Mouse (Mus musculus): Measurements from ENCODE around the gene Rab2b. TPM values are rescaled to one million over a fixed set of nuclear protein-coding genes. Genes with fewer than 3 reads are reported as not detected.
A peak's percentile ranks its signal among the peaks of the same experiment; 100 is the strongest.
"Not testable (repeated sequence)": the region's sequence is repeated elsewhere in the genome, so short reads cannot be mapped to it uniquely, and the experiment has no call there.

Gene Rab2b
- polyA plus RNA-seq, 1 experiment = 23.2 TPM

- Histone ChIP-seq H3K36me3 (ENCODE audit: control insufficient read depth, insufficient read depth, low read length, poor library complexity, severe bottlenecking) (no peaks in the 10 kb centered on the region), H3K4me3 (ENCODE audit: low read depth, low read length) (no peak overlapping the region), H3K27ac (ENCODE audit: insufficient read depth, low read length) (no peak overlapping the region), H3K27me3 (ENCODE audit: control insufficient read depth, insufficient read depth, low read length, poor library complexity, severe bottlenecking) (no peaks in the 10 kb centered on the region), H3K4me1 (ENCODE audit: control insufficient read depth, insufficient read depth, low read length) (no peaks in the 10 kb centered on the region), H3K9me3 (replicated peaks; ENCODE audit: control insufficient read depth, insufficient read depth, low read length, poor library complexity, severe bottlenecking) (no peaks in the 10 kb centered on the region), H3K9ac (ENCODE audit: low read depth, poor library complexity, severe bottlenecking) (no peak overlapping the region)
- no peak for TF ChIP-seq POLR2A (IDR thresholded peaks at IDR 0.05; ENCODE audit: insufficient read depth, low read length)
Observed at GRCm38 (mm10) chr14:52310906-52311305, 31.6 kb upstream of the Rab2b start.

- peak; percentile 18 for TF ChIP-seq CTCF (IDR thresholded peaks at IDR 0.05; ENCODE audit: low read depth, low read length)
- H3K4me3 ChIP-seq (ENCODE audit: low read depth, low read length); H3K27ac ChIP-seq (ENCODE audit: insufficient read depth, low read length); H3K36me3 ChIP-seq (ENCODE audit: control insufficient read depth, insufficient read depth, low read length, poor library complexity, severe bottlenecking); H3K9ac ChIP-seq (ENCODE audit: low read depth, poor library complexity, severe bottlenecking); H3K4me1 ChIP-seq (ENCODE audit: control insufficient read depth, insufficient read depth, low read length); H3K27me3 ChIP-seq (ENCODE audit: control insufficient read depth, insufficient read depth, low read length, poor library complexity, severe bottlenecking); H3K9me3 ChIP-seq (replicated peaks; ENCODE audit: control insufficient read depth, insufficient read depth, low read length, poor library complexity, severe bottlenecking): not testable (repeated sequence)
Observed at GRCm38 (mm10) chr14:52310343-52310742, 31.0 kb upstream of the Rab2b start.

GRCm38 (mm10) chr14:52306100-52306499 is 26.8 kb upstream of the Rab2b start:
- TF ChIP-seq EP300 (IDR thresholded peaks at IDR 0.05; ENCODE audit: insufficient read depth, low read depth, low read length) (no peak), POLR2A (IDR thresholded peaks at IDR 0.05; ENCODE audit: insufficient read depth, low read length) (no peak), CTCF (IDR thresholded peaks at IDR 0.05; ENCODE audit: low read depth, low read length) (no peak)
- Histone ChIP-seq H3K4me1 (ENCODE audit: control insufficient read depth, insufficient read depth, low read length) (no peaks in the 10 kb centered on the region), H3K4me3 (ENCODE audit: low read depth, low read length) (no peak overlapping the region), H3K27me3 (ENCODE audit: control insufficient read depth, insufficient read depth, low read length, poor library complexity, severe bottlenecking) (no peaks in the 10 kb centered on the region), H3K27ac (ENCODE audit: insufficient read depth, low read length) (peak overlapping the region; percentile 52; the same call in 1 of the 2 replicates), H3K9ac (ENCODE audit: low read depth, poor library complexity, severe bottlenecking) (peak overlapping the region; percentile 75; the same call in 1 of the 2 replicates), H3K9me3 (replicated peaks; ENCODE audit: control insufficient read depth, insufficient read depth, low read length, poor library complexity, severe bottlenecking) (no peaks in the 10 kb centered on the region), H3K36me3 (ENCODE audit: control insufficient read depth, insufficient read depth, low read length, poor library complexity, severe bottlenecking) (peaks cover 4% of the 10 kb centered on the region; the same call in 1 of the 2 replicates)

- peak within 1 kb of the TSS; percentile 89 for H3K27ac ChIP-seq (ENCODE audit: insufficient read depth, low read length)
- no peaks in the 10 kb centered on the region for H3K9me3 ChIP-seq (replicated peaks; ENCODE audit: control insufficient read depth, insufficient read depth, low read length, poor library complexity, severe bottlenecking)
- H3K27me3 ChIP-seq (ENCODE audit: control insufficient read depth, insufficient read depth, low read length, poor library complexity, severe bottlenecking) = no peaks in the 10 kb centered on the region
- H3K36me3 ChIP-seq (ENCODE audit: control insufficient read depth, insufficient read depth, low read length, poor library complexity, severe bottlenecking) = peaks cover 10% of the 10 kb centered on the region; the same call in 1 of the 2 replicates
- H3K9ac ChIP-seq (ENCODE audit: low read depth, poor library complexity, severe bottlenecking) = peak within 1 kb of the TSS; percentile 75
- peak within 1 kb of the TSS; percentile 93 for H3K4me3 ChIP-seq (ENCODE audit: low read depth, low read length)
- H3K4me1 ChIP-seq (ENCODE audit: control insufficient read depth, insufficient read depth, low read length) = no peaks in the 10 kb centered on the region
- peak; percentile 58; the same call in 1 of the 2 replicates for TF ChIP-seq EP300 (IDR thresholded peaks at IDR 0.05; ENCODE audit: insufficient read depth, low read depth, low read length)
- no peak for TF ChIP-seq CTCF (IDR thresholded peaks at IDR 0.05; ENCODE audit: low read depth, low read length)
Observed at GRCm38 (mm10) chr14:52304644-52305271, 25.4 kb upstream of the Rab2b start, which contains the start of gene Mettl3. Mettl3 (minus strand) TSS chr14:52305128.

- H3K27me3 ChIP-seq (ENCODE audit: control insufficient read depth, insufficient read depth, low read length, poor library complexity, severe bottlenecking); H3K27ac ChIP-seq (ENCODE audit: insufficient read depth, low read length); H3K4me3 ChIP-seq (ENCODE audit: low read depth, low read length); H3K9me3 ChIP-seq (replicated peaks; ENCODE audit: control insufficient read depth, insufficient read depth, low read length, poor library complexity, severe bottlenecking); H3K4me1 ChIP-seq (ENCODE audit: control insufficient read depth, insufficient read depth, low read length): not testable (repeated sequence)
- Histone ChIP-seq H3K9ac (ENCODE audit: low read depth, poor library complexity, severe bottlenecking) (peak overlapping the region; percentile 75; the same call in 1 of the 2 replicates), H3K36me3 (ENCODE audit: control insufficient read depth, insufficient read depth, low read length, poor library complexity, severe bottlenecking) (peaks cover 20% of the 10 kb centered on the region)
Observed at GRCm38 (mm10) chr14:52303517-52303916, 24.2 kb upstream of the Rab2b start.

- H3K4me3 ChIP-seq (ENCODE audit: low read depth, low read length) = no peak overlapping the region
- H3K36me3 ChIP-seq (ENCODE audit: control insufficient read depth, insufficient read depth, low read length, poor library complexity, severe bottlenecking) = peaks cover 75% of the 10 kb centered on the region
- no peak overlapping the region for H3K9ac ChIP-seq (ENCODE audit: low read depth, poor library complexity, severe bottlenecking)
- TF ChIP-seq POLR2A (IDR thresholded peaks at IDR 0.05; ENCODE audit: insufficient read depth, low read length) = no peak
- no peak for TF ChIP-seq CTCF (IDR thresholded peaks at IDR 0.05; ENCODE audit: low read depth, low read length)
- TF ChIP-seq EP300 (IDR thresholded peaks at IDR 0.05; ENCODE audit: insufficient read depth, low read depth, low read length) = no peak
- H3K9me3 ChIP-seq (replicated peaks; ENCODE audit: control insufficient read depth, insufficient read depth, low read length, poor library complexity, severe bottlenecking) = no peaks in the 10 kb centered on the region
- no peaks in the 10 kb centered on the region for H3K27me3 ChIP-seq (ENCODE audit: control insufficient read depth, insufficient read depth, low read length, poor library complexity, severe bottlenecking)
- H3K27ac ChIP-seq (ENCODE audit: insufficient read depth, low read length) = no peak overlapping the region
- no peaks in the 10 kb centered on the region for H3K4me1 ChIP-seq (ENCODE audit: control insufficient read depth, insufficient read depth, low read length)
Observed at GRCm38 (mm10) chr14:52295558-52296264, 16.4 kb upstream of the Rab2b start.

Measured in ES-Bruce4 (cell line).